Mouse (Mus musculus): Measurements from ENCODE around the gene Stox1. TPM values are rescaled to one million over a fixed set of nuclear protein-coding genes. Genes with fewer than 3 reads are reported as not detected.

Stox1 gene
- total RNA-seq (2023), result not detected

GRCm38 (mm10) chr10:62725771-62726687 is at the start of gene Stox1:
TSS of gene Stox1 (minus strand) at chr10:62726128.

DNA sequence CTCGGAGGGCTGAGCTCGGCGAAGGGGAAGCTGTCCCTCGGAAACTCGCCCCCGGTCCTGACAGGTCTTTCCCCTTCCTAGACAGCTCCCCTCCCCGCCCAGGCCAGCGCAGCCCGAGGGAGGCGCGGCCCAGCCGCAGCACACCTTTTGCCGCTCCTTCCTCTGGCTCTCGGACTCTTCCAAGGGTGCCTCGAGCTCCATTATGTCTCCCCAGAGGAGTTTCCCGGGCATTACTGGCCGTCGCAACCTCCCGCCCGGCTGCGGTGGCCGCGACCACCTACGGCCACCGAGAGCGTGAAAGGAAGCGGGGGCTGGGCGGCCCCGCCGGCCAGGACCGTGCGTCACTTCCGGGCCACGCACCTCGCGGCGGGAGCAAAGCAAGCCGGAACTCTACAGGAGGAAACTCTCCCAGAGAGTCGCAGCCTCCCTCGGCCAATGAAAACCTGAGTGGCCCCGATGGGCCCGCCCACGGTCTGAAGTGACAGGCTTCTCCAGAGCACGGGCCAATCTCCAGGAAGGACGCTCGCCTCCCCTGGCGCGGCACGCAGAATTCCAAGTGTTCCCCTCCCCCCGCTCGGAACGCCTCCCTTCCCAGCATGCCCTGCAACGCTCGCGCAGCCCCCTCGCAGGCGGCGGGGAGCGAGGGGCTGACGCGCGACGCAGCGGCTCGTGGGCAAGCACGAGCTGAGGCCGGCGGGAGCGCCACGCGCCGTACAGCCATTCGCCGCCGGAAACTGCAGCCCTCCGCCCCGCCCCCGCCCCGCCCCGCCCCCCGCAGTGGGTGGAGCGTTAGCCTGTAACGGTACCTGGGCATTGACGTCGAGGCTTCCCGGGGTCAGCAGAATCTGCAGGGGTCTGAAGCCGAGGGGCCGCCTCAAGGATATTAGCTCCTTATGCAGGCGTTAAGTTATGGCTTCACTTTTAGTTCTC is 74.8 kb downstream of the Stox1 start, which contains the start of gene Ddx50:
Ddx50 (minus strand) TSS at position 338 of the 930 bp plus-strand sequence.

Other genes with a start within 250 kb of the Stox1 start
- gene Vps26a, start 239.3 kb downstream of the Stox1 start, total RNA-seq (2023), result 10 to 100 TPM; 28.6 to 33.0 TPM
- 100 to 1,000 TPM; 634 to 726 TPM for gene Srgn, start 198.7 kb downstream of the Stox1 start, total RNA-seq (2023)
- gene Kif1bp, start 147.7 kb downstream of the Stox1 start, total RNA-seq (2023), result 10 to 100 TPM; 24.0 to 26.2 TPM
- 100 to 1,000 TPM; 140 to 147 TPM for gene Ddx21, start 123.8 kb downstream of the Stox1 start, total RNA-seq (2023)
- 100 to 1,000 TPM; 143 to 149 TPM for gene Ddx50, start 74.9 kb downstream of the Stox1 start, total RNA-seq (2023)
- gene Ccar1, start 66.2 kb upstream of the Stox1 start, total RNA-seq (2023), result 100 to 1,000 TPM; 141 to 163 TPM
- 1 to 10 TPM; 8.2 to 8.4 TPM for gene Tet1, start 182.9 kb upstream of the Stox1 start, total RNA-seq (2023)
- gene Slc25a16, start 194.5 kb upstream of the Stox1 start, total RNA-seq (2023), result 10 to 100 TPM; 11.9 to 16.9 TPM
- 1 to 10 TPM; 2.4 to 2.9 TPM for gene Dna2, start 220.9 kb upstream of the Stox1 start, total RNA-seq (2023)